Mouse (Mus musculus): ENCODE data around the gene Gpr162.

The Gpr162 gene

DNA sequence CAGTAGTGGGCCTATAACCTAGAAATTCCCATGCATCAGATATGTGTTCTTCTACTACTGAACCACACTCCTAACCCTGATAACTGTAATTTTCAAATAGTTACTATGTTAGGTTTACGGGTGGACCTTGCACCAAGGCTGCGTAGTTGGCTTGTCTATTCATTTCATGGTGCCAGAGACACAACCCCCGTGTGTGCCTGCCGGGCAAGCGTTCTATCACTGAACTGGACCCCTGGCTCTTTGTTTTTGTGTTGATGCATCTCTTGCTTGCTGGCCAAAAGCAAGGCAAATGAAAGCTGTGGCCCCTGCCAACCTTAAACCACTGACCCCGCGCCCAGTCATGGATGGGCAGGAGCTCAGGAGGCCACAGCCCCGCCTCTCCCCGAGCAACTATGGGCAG is 18.0 kb upstream of the Gpr162 start:
- DNase-seq (ENCODE audit: low spot score), result no peak

DNA sequence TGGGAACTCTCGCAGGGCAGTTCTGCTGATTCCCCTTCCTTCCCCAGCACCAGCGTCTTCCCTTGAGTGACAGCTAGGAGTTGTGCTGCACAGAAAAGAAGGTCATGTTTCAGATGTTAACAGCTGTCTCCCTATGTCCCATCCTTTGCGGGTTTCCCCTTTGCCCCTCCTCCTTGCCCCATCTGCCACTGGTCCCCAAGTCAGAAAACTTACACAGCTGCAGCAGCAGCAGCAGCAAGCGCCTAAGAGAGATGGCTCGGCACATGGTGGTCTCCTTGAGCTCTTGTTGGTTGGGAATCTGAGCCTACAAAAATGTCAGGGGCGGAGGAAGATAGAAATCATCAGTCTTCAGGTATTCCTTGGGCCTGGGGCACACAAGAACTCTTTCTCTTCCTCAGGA is 15.6 kb upstream of the Gpr162 start:
- no peak for DNase-seq (ENCODE audit: low spot score)

DNA sequence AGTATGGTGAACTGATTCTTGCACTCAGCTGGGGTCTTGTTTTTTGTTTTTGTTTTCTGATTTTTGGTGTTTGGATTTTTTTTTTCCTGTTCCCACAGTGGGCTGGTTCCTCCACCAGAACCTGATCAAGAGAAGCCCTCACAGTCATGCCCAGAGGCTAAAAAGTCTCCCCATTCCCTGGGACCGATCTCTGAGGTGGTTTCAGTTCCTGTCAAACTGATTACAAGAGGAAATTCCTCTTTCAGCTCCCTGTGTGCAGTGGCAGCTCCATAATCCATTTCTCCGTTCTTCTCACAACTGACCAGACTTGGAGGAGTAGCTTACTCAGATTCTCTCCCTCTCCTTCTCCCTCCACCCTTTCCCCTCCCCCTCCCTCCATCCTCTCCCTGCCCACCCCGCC is 10.6 kb upstream of the Gpr162 start:
- no peak for DNase-seq (ENCODE audit: low spot score)

DNA sequence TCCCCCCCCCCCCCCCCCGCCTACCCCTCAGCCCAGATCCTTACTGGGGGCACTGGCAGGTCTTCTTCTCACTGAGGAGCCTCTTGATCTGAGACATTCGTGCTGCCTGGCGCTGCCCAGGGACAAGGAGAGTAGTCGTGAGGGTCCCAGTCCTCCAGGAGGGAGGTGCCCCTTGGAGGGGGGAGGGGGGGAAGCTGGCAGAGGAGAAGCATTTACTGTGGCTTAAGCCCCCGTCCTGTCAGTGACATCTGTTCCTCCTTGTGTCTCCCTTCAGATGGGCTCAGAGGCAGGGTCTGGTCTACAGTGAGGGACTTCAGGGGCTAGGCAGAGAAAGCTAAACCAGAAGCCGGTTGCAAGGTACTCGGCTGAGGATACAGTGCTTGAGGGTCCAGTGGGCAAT is 2.8 kb upstream of the Gpr162 start:
- no peak for DNase-seq (ENCODE audit: low spot score)

DNA sequence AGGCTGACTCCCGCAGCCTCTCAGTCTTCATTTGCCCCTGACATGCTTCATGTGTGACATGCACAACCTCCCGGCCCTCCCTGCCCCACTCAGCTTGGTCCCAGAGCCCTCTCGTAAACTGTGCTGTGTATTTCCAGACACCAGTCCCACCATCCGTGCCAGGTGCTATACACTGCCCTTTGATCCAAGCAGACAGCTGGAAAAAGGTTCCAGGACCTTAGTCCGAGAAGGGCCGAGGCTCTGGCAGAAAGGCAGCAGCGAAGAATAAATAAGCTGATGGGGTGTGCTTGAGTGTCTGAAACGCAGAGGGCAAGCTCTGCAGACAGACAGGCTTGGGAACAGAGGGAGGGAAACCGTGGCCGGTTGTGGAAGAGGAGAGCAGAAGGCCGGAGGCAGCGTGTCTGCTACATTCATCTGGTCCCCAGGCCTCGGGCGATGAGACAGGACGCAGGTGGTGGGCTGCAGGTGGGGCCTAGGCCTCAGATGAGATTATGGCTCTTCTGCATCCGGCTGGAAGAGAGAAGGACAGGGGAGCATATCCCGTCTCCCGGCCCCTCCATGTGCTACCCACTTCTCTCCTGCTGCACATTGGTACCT is 2.1 kb upstream of the Gpr162 start:
- DNase-seq (ENCODE audit: low spot score), result no peak

DNA sequence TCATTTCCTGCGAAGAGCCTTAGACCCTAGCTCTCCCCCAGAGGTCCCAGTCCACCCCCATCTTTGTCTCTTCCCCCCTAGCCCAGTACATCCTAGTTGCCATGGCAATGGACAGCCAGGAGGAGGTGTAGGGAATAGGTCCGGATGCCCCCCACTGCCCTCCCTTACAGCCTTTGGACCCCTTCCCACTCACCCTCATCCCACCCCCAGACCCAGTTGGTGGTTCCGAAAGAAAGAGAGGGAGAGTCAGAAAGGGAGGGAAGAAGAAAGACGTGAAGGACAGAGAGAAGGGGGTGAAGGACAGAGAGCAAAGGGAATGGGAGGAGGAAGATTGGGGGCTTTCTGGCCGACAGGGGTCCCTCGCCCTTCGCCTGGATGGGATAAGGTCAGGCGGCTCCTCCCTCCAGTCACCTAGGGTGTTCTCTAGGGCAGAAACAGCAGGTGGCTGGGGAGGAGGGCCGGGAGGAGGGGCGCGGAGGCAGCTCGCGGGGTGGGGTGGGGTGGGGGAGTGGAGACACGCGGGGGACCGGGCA is 592 bp downstream of the Gpr162 start:
- no peak for DNase-seq (ENCODE audit: low spot score)

DNA sequence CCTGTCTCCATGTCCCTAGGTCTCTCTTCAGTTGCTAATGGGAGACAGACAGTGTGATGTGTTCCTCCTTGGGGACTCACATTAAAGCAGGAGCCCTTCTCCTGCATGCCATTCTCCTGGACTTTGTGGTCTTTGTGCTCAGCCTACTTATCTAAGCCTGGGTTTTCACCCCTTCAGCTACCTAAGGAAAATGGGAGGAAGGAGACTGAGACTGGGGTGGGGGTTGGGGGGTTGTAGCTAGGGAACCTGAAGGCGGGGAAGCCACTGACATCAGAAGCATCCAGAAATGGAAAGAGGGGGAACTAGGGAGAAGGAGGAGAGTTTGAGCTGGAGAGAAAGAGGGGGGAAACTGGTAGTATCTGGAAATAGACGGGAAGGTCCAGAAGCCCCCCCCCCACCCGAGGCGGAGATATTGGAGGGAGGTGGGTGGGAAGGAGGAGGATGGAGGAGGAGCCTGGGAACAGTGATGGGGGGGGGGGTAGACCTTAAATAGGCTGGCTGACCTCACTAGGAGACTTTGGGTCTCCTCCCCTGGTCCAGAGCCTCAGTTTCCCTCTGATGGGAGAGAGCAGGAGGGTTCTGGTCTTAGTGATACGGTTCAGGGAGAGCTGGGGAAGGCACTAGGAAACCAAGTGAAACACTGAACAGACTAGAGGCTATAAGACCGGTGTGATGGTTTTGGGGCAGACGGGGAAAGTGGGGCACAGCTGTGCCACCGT is 1.2 kb downstream of the Gpr162 start:
- DNase-seq (ENCODE audit: low spot score), result no peak

DNA sequence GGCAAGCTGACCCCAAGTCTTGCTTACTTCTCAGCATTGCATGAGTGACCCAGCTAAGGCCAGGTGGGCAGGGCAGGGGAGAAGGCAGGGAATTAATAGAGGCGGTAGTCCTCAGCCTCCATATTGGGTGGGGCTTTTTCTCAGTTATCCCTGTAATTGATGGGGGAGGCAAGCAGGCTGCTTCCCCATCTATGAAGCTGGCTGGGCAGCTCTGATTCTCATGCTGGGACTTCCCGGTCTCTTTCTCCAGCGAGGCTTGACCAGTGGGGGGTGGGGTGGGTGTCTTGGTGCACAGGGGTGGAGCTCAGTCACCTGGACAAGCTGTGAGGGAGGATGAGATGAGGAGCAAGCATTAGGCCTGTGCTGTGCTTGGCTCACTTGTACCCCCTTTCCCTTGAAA is 2.0 kb downstream of the Gpr162 start:
- no peak for DNase-seq (ENCODE audit: low spot score)

DNA sequence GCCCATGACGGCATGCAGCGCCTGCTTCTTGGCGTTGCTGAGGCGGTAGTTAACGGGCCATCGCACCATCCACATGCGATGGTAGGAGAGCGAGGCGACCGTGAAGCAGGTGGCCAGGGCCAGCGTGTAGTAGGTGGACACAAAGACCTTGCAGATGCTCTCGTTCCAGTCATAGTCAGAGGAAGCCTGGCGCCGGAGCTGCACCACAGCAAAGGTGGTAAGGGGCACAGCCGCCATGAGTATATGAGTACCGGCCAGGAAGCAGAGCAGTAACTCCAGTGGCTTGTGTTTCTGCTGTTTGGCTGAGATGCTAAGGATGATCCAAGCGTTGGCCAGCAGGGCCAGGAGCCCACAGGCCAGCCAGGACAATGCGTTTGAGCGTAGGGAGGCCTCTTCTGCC is 2.5 kb downstream of the Gpr162 start:
- no peak for DNase-seq (ENCODE audit: low spot score)

DNA sequence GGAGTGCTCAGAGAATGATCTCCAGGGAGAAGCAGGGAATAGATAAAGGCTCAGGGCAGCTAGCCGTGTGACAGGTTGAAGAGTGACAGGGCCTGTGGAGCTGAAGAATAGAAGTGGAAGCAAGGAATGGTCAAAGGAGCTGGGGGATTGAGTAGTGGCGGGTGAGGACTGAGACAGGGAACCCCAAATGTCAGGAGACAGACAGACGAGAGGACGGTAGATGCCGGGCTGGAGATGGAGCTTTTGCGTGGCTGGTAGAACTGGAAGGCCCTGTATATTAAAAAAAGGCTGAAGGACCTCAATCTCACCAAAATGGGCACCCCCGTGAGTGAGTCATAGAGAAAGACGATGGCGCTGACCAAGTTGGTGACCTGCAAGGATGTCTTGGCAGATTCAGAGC is 3.3 kb downstream of the Gpr162 start:
- DNase-seq (ENCODE audit: low spot score), result no peak

DNA sequence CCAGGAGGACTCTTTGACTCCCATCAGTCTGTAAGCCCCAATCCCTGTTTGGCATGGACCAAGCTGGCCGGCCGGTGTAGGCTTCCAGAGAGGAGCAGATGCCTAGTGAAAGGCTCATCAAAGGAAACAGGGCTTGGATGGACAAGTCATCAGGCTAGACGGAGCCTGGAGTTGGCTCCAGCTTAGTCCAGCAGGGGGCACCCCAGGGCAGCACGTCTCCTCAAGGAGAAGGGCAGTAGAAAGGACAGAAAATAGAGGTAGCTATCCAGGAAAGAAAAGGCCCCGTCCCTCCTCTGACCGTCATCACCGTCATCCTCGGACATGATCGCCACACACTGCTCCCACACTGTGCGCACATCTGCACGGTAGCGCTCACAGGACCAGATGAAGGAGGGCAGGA is 4.1 kb downstream of the Gpr162 start:
- peak; percentile 95 for DNase-seq (ENCODE audit: low spot score)

DNA sequence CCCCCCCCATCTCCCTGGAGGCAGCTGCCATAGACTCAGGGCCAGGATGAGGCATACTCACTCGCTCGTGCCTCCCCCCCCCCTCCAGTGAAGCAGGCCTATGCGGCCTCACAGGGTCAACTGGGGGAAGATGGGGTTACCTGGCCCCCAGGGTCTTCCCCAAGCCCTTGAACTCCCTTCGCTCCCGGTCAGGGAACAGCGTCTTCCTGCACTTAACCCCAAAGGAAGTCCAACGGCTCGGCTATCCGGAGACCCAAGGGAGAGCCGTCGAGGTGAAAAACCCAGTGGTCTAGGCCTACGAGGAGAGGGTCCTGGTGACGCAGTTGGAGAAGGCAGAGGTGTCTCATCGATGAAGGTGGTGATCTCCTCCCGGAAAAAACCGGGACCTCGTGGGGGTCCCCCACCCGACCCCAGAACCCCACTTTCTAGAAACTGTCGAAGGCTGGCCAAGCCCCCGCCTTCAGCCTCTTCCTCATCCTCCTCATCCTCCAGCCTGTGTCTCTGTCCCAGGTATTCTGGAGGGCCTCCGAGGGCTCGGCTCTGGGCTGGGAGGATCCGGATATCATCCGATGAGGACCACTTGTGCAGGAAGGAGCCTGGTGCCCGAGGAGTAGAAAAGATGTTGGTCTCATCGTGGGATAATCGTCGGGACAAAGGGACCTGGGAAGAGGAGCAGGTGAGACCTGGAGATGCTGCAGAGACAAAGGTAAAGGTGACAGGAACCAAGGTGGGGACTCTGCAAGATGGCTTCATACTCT is 5.0 kb downstream of the Gpr162 start:
- no peak for DNase-seq (ENCODE audit: low spot score)

DNA sequence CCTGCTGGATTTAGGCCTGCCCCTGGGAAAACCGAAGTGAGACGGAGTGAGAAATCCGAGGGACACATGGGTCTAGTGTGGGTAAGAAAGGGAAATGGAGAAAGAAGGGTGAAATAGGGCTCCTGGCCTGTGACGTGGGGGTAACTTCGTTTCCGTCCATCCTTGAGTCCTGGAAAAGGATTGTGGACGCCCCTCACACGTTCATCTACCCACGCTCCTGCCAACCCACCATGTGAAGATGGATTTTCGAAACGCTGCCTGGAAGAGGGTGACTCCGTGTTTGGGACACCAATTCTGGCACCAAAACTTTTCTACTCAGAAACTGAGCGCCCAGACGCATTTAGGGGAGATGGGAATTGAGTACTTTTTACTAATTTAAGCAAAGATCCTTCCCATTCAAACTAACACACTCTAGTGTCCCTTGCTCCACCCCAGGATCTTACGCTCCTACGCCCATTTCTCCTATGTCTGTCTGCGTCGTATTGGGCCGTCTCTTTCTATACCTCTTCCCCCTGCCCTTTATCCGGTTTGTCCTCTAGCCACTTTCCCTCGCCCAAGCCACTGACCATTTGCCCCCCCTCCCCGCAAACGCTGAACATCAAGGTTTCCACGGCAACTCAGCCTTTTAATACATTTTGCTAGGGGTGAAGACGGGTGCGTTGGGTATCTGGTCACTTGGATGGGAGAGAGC is 5.8 kb downstream of the Gpr162 start:
- peak; percentile 42 for DNase-seq (ENCODE audit: low spot score)

DNA sequence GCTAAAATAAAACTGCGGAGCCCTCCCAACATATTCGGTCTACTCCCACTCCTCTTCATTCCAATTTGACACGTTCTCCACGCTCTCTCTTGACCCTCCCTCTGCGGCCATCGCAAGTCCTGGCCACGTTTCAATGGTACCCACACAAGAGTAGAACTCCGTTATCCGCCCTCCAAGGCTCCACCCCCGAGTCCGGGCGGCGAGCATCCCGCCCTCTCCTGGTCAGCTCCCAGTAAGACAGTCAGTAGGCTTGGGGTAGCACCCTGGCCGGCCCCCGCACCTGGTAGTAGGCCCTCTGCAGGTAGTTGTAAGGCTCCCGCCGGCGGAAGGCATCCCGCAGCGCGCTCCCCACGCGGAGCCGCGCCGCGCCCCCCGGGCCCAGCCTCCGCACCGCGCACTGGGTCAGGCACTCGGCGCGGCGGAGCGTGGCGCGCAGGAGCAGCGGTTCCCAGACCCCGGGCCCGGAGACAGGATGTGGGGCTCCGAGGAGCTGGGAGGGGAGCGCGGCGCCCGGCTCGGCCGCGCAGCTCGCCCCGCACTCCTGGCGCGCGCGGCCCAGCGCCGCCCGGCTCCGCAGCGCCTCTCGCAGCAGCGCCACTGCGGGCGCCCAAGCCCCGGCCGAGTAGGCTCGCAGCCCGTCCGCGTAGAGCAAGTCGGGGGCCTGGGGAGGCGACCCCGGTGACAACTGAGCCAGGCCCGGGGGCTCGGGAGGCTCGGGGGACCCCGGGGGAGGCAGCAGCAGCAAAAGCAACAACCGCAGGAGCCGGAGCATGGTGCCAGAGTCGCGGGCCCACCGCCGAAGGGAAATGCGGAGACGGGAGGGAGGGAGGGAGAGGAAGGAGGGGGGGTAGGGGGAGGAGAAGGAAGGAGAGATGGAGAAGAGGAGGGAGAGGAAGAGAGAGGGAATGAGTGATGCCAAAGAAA is 6.6 kb downstream of the Gpr162 start, which contains the start of gene P3h3:
Gene P3h3, minus strand, starts transcription at position 837 of the 924 bp plus-strand sequence.
- peak; percentile 86 for DNase-seq (ENCODE audit: low spot score)

DNA sequence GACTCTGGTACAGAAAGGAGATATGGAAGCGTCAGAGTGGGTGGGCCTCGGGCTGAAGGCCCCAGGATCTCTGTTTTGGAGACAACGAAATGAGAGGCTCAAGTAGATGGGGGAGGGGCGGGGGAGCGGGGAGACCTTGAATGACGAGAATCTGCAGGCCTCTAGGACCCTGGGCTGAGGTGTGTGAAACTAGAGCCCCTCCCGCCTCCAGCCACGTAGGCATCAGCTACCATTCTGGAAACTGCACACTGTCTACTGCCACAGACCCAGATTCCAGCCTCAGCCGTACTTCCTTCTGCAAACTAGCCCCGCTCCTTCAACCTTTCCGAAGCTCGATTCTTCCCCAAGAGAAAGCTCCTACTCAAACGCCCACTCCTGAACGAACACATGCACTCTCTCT is 7.5 kb downstream of the Gpr162 start:
- no peak for DNase-seq (ENCODE audit: low spot score)

DNA sequence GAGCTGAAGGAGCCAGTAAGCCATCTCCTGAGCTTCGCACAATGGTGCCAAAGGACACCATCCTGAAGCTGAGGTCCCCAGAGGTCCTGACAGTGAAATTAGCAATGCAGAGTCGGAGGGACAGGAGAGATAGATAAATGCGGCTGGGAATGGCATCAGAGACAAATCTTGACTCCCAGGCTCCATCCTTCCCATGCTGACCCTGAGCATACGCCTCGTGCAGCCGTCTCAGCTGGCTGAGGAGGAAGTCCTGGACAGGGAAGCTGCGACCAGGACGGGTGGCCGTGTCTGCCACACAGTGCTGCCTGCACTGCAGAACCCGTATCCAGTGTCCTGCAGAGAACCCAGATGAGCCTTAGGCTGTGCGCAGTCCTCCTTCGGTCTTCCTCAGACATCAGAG is 9.1 kb downstream of the Gpr162 start:
- DNase-seq (ENCODE audit: low spot score), result no peak

DNA sequence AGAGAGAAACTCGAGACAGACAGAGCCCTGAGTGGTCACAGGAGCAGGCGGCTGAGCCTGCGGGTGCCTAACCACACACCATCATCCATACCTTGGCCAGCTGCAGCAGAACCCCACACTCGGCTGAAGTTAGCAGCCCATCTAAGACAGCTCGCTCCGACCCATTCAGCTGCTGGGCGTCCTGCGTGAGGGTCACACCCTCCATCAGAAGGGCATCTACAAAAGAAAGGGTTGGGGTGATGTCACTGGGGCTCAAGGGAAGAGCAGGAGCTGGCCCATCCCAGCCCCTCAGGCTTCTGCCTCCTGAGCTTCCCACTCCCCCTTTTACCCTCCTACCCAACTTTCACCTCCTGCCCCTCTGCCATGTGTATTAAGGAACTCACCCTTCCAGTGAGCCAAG is 13.2 kb downstream of the Gpr162 start:
- DNase-seq (ENCODE audit: low spot score), result no peak

DNA sequence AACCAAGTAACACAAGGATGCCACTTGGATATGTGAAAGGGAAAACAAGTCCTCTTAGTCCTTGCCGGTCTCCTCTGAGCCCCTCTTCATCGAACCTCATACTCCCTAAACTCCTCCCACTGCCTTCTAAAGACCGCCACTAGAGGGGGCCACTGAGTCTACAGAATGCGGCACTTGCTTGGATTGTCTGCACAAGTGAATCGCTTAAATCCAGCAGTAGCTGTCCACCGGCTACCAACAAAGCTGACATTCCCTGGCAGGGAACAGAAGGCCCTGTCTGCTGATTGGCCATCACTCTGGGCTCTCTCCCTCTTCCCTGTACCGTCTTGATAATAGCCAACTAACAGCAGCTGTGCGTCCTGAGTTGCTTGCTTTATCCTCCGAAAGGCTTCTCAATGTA is 16.5 kb downstream of the Gpr162 start:
- peak; percentile 95 for DNase-seq (ENCODE audit: low spot score)

DNA sequence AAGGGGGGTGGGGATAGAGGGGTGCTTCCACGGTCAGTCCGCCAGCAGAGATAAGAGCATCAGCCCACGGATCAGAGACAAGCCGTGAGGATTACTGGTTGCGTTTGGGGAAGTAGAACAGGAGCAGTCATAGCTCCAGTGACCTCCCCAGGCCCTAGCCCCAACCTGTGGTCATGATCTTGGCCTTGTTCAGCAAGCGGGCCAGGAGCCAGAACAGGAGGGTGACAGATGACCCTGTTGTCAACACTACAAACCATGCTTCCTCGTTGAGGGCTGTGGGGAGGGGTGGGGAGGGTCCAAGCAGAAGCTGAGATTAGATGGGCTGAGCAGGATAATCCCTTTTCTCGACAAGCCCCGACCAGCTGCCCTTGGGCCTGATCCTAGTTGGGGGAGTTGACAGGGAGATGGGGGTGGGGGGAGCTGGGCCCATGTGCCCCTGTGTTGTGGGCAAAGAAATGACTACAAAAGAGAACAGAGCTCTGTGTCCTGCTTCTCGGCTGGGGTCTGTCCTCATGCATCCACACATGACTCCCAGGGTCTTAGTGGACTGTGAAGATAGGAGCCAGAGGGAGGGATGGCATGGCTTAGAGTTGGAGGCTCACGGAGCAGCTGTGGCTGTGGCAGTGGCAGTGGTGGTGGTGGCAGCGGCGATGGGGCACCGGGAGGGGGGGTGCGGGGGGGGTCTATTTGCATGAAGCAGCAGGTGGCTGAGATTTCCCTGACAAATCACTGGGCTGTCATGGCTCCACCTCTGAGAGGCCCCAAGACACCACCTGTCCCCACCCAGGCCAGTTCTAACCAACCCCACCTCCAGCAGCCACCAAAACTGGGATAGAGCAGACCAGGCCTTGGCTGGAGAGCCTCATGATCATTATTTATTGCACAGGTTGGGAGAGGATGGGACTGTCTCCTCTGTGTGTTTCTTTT is 23.3 kb downstream of the Gpr162 start, which contains the start of gene Gnb3:
Gene Gnb3, minus strand, starts transcription at position 35 of the 927 bp plus-strand sequence.
- DNase-seq (ENCODE audit: low spot score), result no peak

DNA sequence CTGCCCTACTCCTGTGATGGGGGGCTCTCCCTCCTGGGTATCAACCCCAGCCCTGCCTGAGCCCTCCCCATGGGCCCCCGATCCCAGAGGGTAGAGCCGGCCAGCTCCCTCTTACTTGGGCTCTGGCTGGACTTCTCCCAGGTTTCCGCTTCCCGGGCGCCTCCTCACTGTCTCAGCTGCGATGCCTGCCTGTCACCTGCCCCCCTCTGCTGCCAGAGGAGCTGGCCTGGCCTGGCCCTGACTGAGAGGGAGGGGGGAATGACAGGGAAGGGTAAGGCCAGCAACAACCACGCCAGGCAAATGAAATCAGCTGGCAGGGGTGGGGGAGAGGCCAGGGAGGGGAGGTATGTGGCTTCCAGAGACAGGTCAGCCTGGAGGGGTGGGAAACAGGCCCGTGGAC is 24.0 kb downstream of the Gpr162 start:
- DNase-seq (ENCODE audit: low spot score), result no peak
